Mouse (Mus musculus) thymus, postnatal 4 days (tissue): ENCODE data around the gene Ints5.
"Not testable (repeated sequence)": the region's sequence is repeated elsewhere in the genome, so short reads cannot be mapped to it uniquely, and the experiment has no call there.

Source experiments
- DNase-seq: peaks from one replicate; pipeline ENCODE4 v3.0.0; 2021

The Ints5 gene

GRCm38 (mm10) chr19:8892829-8893766, at the start of gene Ints5:
Gene Ints5 (plus strand): TSS chr19:8893005.
- DNase-seq, result peak; percentile 88

DNA sequence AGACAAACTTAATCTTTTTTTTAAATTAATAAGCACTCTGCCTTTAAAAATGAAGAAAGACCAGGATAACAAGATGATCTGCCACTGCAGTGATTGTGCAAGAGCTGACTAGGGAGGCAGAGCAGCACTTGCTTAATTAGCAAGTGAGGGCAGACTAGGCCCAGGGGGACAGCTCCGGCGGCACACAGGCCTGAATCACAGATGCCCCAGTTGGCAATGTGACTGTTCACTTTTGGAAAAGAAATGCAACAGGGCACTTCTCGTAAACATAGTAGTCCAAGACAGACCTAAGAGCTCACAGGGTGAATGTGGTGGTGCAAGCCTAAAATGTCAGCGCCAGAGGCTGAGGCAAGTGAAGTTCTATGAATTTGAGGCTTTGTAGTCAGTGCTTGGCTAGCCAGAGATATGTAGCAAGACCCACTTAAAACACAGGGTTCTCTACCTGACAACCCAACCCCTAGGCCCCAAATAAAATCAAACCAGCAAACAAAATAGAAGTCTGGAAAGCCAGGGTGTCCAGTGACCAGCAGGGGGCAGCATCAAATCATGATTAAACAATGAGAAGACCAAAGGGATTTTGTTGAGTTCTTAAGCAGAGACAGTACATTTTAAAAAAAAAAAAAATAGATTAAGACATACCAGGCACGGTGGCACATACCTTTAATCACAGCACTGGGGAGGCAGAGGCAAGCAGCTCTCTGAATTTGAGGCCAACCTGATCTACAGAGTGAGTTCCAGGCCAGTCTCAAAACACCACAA, 48.3 kb upstream of the Ints5 start:
- DNase-seq, result peak; percentile 91

- no peak for DNase-seq
These were observed 44.4 kb upstream of the Ints5 start for GRCm38 (mm10) chr19:8848356-8848755.

- no peak for DNase-seq
These were observed 42.4 kb upstream of the Ints5 start, which contains the start of gene Lrrn4cl for GRCm38 (mm10) chr19:8850402-8850901. Gene Lrrn4cl (plus strand): TSS chr19:8850768.

GRCm38 (mm10) chr19:8851639-8852038, 41.2 kb upstream of the Ints5 start:
- DNase-seq, result no peak

DNA sequence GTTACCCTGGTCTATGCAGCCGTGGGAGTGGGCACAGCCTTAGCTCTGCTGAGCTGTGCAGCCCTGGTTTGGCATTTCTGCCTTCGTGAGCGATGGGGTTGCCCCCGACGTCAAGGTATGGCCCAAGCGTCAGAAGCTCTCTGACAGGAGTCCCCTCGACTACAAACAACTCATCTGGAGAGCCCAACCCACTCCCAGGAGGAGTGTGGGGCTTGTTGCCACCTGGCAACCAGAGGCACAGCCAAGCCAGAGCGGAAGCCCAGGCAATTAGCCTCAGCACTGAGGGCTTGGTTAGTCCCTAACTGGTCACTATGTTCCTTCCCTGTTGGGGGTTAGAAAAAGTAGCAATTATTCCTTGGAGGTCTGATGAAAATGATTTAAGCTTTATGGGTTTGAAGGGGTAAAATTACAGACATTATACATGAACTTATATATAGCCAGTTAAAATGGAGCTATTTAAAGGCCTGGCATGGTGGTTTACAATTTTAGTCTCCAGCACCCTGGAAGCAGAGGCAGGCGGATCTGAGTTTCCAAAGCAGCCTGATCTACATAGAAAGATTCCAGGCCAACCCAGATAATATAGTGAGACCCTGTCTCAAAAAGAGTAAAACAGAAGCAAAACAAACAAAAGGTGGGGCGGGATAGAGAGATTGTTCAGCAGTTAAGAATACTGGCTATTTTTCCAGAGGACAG, 40.4 kb upstream of the Ints5 start:
- no peak for DNase-seq

DNA sequence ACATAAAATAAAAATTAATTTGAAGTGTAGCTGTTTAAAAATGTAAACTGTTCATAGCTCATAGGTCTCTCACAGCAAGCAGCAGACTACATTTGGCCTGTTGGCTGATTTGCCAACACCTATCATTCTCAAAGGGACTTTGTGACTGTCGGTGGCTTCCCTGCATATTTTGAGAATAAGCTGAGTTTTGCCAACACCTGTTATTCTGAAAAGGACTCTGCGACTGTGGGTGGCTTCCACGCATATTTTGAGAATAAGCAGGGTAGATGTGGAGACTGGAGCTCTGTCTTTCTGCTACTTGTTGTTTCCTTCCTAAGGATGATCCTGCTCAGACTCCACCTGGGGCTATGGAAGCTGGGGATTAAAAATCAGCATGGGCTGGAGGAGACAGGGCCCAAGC, 39.7 kb upstream of the Ints5 start:
- DNase-seq, result no peak

DNA sequence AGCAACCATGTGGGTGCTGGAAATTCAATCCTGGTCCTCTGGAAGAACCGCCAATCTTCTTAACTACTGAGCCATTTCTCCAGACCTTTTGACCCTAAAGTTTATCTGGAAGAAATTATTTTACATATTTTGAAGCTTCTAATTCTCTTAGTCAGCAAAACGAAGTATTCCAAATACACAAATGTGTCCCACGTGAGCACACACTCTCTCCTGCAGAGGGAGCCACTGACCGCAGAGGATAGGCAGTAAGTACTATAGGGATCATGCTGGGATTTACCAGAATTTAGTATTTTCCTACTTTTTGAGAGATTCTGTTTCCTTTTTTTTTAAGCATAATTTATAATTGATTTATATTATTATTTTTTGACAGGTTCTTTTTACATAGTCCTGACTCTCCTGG, 35.1 kb upstream of the Ints5 start:
- peak; percentile 71 for DNase-seq

GRCm38 (mm10) chr19:8859018-8859417, 33.8 kb upstream of the Ints5 start:
- peak; percentile 69 for DNase-seq

DNA sequence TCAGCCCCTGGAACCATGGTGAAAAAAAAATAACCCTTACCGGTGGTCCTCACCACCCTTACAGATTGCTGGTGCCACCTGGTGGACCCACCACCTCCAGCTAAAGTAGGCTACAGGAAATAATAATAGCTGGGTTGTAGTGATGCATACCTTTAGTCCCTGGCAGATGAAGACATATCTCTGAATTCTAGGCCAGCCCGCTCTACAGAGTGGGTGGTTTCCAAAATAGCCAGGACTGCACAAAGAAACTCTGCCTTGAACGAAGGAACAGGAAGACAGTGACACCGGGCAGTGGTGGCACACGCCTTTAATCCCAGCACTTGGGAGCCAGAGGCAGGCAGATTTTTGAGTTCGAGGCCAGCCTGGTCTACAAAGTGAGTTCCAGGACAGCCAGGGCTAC, 28.5 kb upstream of the Ints5 start:
- peak; percentile 39 for DNase-seq

DNA sequence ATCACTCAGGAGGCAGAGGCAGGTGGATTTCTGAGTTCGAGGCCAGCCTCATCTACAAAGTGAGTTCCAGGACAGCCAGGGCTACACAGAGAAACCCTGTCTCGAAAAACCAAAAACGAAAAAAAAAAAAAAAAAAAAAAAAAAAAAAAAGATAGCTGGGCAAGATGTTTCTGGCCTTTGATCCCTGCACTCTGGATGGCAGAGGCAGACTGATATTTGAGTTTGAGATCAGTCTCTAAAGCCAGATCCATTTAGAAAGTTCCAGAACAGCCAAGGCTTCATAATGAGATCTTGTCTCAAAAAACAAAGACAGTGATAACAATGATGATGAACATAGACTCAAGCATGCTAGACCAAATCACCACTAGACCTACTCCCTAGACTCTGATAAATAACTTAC, 22.4 kb upstream of the Ints5 start:
- DNase-seq, result not testable (repeated sequence)

GRCm38 (mm10) chr19:8870838-8871237, 22.0 kb upstream of the Ints5 start:
- DNase-seq, result peak; percentile 30

- DNase-seq, result peak; percentile 93
These were observed 21.3 kb upstream of the Ints5 start, which contains the start of gene Ubxn1 for GRCm38 (mm10) chr19:8871267-8872186. Gene Ubxn1 (plus strand): TSS chr19:8871496.

DNA sequence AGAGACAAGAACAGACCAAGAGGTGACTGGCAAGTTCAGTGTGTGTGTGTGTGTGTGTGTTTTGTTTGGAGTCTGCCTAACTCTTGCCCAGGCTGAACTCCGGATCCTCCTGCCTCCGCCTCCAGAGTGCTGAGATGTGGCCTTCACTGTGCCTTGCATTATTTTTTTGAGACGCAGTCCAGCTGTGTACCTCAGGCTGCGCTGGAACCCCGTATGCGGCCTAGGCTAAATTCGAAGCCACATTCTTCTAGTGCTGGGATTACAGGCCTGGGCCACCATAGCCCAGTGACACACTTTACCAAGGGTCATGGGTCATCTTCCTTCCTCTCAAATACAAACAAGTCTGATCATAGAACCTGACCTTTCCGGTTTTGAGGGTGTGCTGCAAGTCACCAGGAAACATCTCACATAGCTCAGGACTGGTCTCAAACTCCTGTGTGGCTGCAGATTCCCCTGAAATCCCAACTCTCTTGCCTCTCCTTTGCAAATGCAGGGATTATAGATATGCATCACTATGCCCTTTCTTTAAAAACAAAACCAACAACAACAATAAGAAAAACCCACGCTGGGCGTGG, 20.5 kb upstream of the Ints5 start:
- DNase-seq, result no peak

DNA sequence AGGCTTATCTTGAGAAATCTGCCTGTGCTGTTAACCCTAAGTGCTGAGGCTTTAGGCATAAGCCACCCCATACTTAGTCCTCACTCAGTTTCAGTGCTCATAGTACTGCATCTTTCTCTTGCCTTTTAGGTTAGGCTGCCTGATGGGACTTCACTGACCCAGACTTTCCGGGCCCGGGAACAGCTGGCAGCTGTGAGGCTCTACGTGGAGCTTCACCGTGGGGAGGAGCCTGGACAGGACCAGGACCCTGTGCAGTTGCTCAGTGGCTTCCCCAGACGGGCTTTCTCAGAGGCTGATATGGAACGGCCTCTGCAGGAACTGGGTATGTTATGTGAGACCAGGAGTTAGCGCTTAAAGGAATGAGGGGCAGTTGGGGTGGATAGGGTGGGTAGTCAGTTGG, 17.8 kb upstream of the Ints5 start:
- DNase-seq, result no peak

GRCm38 (mm10) chr19:8880311-8881033, 12.3 kb upstream of the Ints5 start, which contains the start of gene Uqcc3:
Gene Uqcc3 (minus strand): TSS chr19:8880923.
- peak; percentile 93 for DNase-seq

DNA sequence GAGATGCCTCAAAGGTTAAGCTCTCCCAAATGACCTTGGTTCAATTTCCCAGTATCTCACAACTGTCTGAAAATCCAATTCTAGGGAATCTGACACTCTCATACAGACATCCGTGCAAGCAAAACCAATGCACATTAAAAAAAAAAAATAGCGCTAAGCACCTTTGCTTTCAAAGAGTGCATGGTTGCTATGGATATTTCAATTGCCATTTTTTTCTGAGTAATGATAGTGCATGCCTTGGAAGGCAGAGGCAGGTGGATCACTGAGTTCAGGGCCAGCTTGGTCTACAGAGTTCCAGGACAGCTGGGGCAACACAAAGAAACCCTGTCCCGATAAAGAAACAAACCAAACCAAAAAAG, 11.8 kb upstream of the Ints5 start:
- no peak for DNase-seq

DNA sequence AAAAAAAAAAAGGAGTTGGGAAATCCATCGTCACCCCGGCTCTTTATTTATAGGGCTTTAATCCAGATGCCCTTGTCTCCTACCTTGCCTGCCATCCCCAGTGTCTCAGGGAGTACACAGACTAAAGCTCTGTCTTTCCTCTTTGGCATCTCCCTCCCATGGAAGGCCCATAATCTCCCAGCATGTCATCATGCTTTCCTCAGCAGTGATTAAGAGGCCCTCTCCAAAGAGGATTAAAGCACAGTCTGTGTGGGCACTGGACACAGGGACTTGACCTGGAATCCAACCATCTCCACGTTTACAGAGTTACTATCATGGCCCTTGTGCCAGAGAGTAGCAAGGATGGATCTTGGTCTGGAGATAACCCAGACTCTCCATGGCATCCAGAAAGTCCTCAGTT, 9.2 kb upstream of the Ints5 start, which contains the start of the genes Lbhd1 and Gm49403:
Gene Lbhd1, plus strand, starts transcription at position 117 of the 400 bp plus-strand sequence.
Gene Gm49403, plus strand, starts transcription at position 315 of the 400 bp plus-strand sequence.
- DNase-seq, result no peak

GRCm38 (mm10) chr19:8886916-8887584, 5.8 kb upstream of the Ints5 start:
- no peak for DNase-seq
